Mouse (Mus musculus): ENCODE measurements at regions not wholly inside any gene's neighbourhood (a gene's known extent, or its start where the extent isn't known, plus 50 kb on each side); places are given as distances from the start of the nearest gene placed in this dataset.

DNA sequence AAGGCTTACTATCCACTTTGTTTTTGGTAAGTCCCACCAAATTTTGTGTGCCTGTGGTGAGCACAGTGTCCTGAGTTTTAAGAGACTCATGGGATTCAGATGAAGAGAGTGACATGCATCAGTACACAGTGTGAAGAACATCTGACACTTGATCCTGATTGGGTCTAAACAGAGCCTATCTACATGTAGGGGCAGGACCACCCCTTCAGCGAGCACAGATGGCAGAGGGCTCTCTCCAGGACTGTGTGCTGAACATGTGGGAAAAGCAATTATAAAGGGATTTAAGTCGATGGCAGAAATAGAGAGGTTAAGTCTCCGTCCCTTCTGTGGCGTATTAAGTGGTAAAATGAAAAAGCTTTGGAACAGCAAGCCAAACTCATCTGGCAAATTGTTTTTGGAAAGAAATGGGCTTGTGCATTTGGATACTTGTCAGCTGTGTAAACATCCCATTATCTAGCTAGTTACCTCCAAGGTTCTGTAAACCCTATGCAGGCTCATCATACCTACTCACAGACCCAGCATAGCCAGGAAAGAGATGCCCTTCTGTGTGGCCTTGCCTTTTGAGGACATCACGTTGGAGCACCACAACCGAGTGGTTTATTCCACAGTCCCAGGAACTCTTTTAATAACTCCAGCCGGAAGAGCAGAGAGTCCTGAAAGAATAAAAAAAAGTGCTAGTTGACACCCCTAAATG, 381.3 kb upstream of the Cdh11 start:
- WGBS: 77% methylated on average over 7 of the region's 7 CpGs
- Histone ChIP-seq H3K27me3 (replicated peaks; ENCODE audit: control insufficient read depth, insufficient read depth, low read length) (no peaks in the 10 kb centered on the region), H3K4me1 (replicated peaks; ENCODE audit: control insufficient read depth, insufficient read depth, low read length) (no peaks in the 10 kb centered on the region), H3K36me3 (ENCODE audit: control insufficient read depth, insufficient read depth) (no peaks in the 10 kb centered on the region), H3K4me2 (replicated peaks; ENCODE audit: low read depth) (no peak overlapping the region), H3K9ac (ENCODE audit: low read depth, low read length) (no peak overlapping the region), H3K27ac (ENCODE audit: low read depth, low read length) (no peak overlapping the region), H3K9me3 (ENCODE audit: control insufficient read depth) (no peaks in the 10 kb centered on the region), H3K4me3 (ENCODE audit: low read depth, low read length) (no peak overlapping the region)
- no peak for TF ChIP-seq CTCF (IDR thresholded peaks at IDR 0.05; ENCODE audit: low read depth)
- no peak for ATAC-seq

DNA sequence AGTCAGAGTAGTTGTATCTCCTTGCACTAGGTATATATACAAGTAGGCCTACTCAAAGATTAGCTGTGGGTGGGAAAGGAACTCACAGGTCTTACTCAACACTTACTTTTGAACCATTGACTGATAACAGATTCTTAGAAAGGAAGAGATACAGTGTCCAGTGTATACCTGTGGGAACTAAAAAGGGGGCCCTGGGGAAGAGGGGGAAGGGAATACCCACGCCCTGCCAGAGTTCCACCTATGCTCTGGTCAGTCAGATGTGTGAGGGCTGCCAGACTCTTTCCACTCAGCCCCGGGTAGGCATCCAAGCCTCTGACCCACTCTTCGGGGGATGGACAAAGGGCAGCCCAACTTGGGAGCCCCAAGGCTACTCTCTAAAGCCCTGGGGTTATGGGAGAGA, 387.9 kb upstream of the Cdh11 start:
- H3K36me3 ChIP-seq (ENCODE audit: control insufficient read depth, insufficient read depth): no peaks in the 10 kb centered on the region
- H3K27me3 ChIP-seq (replicated peaks; ENCODE audit: control insufficient read depth, insufficient read depth, low read length): no peaks in the 10 kb centered on the region
- H3K9me3 ChIP-seq (ENCODE audit: control insufficient read depth): no peaks in the 10 kb centered on the region
- H3K4me1 ChIP-seq (replicated peaks; ENCODE audit: control insufficient read depth, insufficient read depth, low read length): no peaks in the 10 kb centered on the region
- ATAC-seq: no peak; the same call in 1 of the 2 replicates
- WGBS: 66% methylated on average over 3 of the region's 3 CpGs
- no peak overlapping the region for H3K4me2 ChIP-seq (replicated peaks; ENCODE audit: low read depth)
- no peak for TF ChIP-seq CTCF (IDR thresholded peaks at IDR 0.05; ENCODE audit: low read depth)
- no peak overlapping the region for H3K9ac ChIP-seq (ENCODE audit: low read depth, low read length)
- H3K27ac ChIP-seq (ENCODE audit: low read depth, low read length): no peak overlapping the region
- no peak overlapping the region for H3K4me3 ChIP-seq (ENCODE audit: low read depth, low read length)

DNA sequence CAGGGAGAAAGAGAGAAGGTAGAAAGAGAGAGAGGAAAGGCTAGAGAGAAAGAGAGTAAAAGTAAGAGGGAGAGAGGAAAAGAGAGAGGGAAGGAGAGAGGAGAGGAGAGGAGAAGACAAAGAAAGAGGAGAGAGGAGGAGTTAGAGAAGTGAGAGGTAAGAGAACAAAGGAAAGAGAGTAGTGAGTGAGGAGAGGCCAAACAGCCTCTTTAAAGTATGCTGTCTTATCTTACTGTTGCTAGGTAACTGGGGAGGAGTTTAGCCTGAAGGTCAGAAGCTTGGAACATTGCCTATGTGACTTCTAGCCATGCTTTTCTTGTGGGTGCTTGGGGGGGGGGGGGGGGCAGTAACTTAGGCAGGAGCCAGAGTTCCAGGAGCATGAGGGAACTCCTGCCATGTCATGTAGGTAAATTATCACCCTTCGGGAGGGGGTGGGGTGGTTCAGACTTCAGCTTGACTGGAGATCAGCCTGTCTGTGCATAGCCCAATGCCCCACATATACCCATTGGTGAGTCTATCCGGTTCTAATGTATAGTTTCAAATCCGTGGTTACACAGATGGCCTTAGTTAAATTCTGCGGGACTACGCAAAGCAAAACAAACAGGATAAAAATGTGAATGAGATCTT, 388.5 kb upstream of the Cdh11 start:
- H3K4me2 ChIP-seq (replicated peaks; ENCODE audit: low read depth): no peak overlapping the region
- 59% methylated on average over 5 of the region's 5 CpGs for WGBS
- no peaks in the 10 kb centered on the region for H3K27me3 ChIP-seq (replicated peaks; ENCODE audit: control insufficient read depth, insufficient read depth, low read length)
- ATAC-seq: 0 out of 2 replicates have a peak, but pooled peaks have one; percentile 36
- H3K9me3 ChIP-seq (ENCODE audit: control insufficient read depth): no peaks in the 10 kb centered on the region
- H3K4me1 ChIP-seq (replicated peaks; ENCODE audit: control insufficient read depth, insufficient read depth, low read length): no peaks in the 10 kb centered on the region
- no peaks in the 10 kb centered on the region for H3K36me3 ChIP-seq (ENCODE audit: control insufficient read depth, insufficient read depth)
- no peak for TF ChIP-seq CTCF (IDR thresholded peaks at IDR 0.05; ENCODE audit: low read depth)
- H3K27ac ChIP-seq (ENCODE audit: low read depth, low read length): no peak overlapping the region
- no peak overlapping the region for H3K9ac ChIP-seq (ENCODE audit: low read depth, low read length)
- no peak overlapping the region for H3K4me3 ChIP-seq (ENCODE audit: low read depth, low read length)

DNA sequence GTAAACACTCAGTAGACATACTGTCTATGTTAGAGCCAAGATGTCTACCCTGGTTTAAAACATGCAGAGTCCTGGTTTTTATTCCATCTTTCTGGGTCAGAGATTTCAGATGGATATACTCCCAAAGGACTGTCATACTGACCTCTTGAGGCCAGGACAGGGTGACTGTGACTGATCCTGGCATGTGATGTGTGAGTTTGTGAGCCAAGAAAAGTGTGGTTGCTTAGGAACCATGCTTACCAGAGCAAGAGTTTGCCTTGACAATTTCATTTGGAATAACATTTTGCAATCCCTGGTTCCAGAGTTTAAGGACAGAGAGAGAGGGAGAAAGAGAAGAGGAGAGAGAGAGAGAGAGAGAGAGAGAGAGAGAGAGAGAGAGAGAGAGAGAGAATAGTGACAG, 395.2 kb upstream of the Cdh11 start:
- Histone ChIP-seq H3K9me3 (ENCODE audit: control insufficient read depth) (no peaks in the 10 kb centered on the region), H3K9ac (ENCODE audit: low read depth, low read length) (no peak overlapping the region), H3K36me3 (ENCODE audit: control insufficient read depth, insufficient read depth) (no peaks in the 10 kb centered on the region), H3K27me3 (replicated peaks; ENCODE audit: control insufficient read depth, insufficient read depth, low read length) (no peaks in the 10 kb centered on the region), H3K4me1 (replicated peaks; ENCODE audit: control insufficient read depth, insufficient read depth, low read length) (no peaks in the 10 kb centered on the region), H3K4me3 (ENCODE audit: low read depth, low read length) (no peak overlapping the region), H3K27ac (ENCODE audit: low read depth, low read length) (no peak overlapping the region), H3K4me2 (replicated peaks; ENCODE audit: low read depth) (no peak overlapping the region)
- no peak for TF ChIP-seq CTCF (IDR thresholded peaks at IDR 0.05; ENCODE audit: low read depth)
- ATAC-seq: no peak

DNA sequence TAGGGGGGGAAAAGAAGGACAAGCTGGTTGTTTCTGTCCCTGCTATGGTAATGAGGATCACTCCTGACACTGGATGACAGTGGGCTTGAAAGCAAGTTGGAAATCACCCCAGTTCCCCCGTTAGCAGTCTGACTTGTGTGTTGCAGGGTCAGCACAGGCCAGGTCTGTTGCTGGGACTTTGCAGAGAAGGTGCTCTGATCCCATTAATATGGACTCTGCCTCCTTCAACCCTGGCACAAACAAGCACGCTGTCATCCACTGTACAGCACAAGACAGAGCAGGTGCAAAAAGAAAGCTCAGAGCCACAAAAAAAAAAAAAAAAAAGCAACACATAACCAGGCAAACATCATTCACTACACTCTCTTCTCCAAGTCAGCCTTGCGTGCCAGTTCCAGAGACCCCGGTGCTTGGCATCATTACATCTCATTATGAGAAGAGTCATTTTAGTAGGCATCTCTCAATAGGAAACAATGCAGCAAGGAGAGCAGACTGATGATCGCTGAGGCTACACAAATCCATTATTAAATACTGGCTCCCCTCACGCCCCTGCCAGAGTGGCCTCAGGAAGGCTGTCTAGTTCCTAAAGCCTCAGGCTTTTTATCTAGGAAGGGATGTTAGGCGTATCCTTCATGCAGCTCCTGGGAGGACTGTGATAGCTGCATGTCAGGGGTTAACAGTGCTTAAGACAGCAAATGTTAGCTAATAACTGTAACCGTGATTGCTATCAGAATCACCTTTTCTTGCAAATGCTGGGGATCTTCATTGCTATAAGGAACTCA, 403.5 kb upstream of the Cdh11 start:
- Histone ChIP-seq H3K4me3 (ENCODE audit: low read depth, low read length) (no peak overlapping the region), H3K4me2 (replicated peaks; ENCODE audit: low read depth) (no peak overlapping the region), H3K4me1 (replicated peaks; ENCODE audit: control insufficient read depth, insufficient read depth, low read length) (no peaks in the 10 kb centered on the region), H3K36me3 (ENCODE audit: control insufficient read depth, insufficient read depth) (no peaks in the 10 kb centered on the region), H3K9ac (ENCODE audit: low read depth, low read length) (no peak overlapping the region), H3K27me3 (replicated peaks; ENCODE audit: control insufficient read depth, insufficient read depth, low read length) (no peaks in the 10 kb centered on the region), H3K9me3 (ENCODE audit: control insufficient read depth) (no peaks in the 10 kb centered on the region), H3K27ac (ENCODE audit: low read depth, low read length) (no peak overlapping the region)
- ATAC-seq: no peak
- TF ChIP-seq CTCF (IDR thresholded peaks at IDR 0.05; ENCODE audit: low read depth): no peak
- 74% methylated on average over 8 of the region's 8 CpGs for WGBS

DNA sequence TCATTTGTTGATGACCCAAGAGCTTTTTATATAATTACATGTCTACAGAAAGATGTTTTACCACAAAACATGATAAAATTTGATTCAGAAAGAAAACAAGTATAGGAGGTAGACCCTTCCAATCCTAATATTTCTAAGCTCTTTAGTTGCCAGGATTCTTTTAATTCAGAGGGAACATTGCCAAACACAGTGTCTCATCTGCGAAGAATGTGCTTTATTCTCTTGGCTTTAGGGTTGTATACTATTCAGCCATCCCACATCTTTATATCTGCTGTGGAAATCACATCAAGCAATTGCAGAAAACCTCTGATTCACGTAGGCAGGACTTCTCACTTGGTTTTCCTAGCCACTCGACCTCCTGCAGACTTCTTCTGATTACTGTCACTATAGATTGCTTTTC, 412.8 kb upstream of the Cdh11 start:
- H3K36me3 ChIP-seq (ENCODE audit: control insufficient read depth, insufficient read depth): no peaks in the 10 kb centered on the region
- no peak for TF ChIP-seq CTCF (IDR thresholded peaks at IDR 0.05; ENCODE audit: low read depth)
- 47% methylated on average over 3 of the region's 3 CpGs for WGBS
- H3K27me3 ChIP-seq (replicated peaks; ENCODE audit: control insufficient read depth, insufficient read depth, low read length): no peaks in the 10 kb centered on the region
- no peak overlapping the region for H3K4me3 ChIP-seq (ENCODE audit: low read depth, low read length)
- H3K4me1 ChIP-seq (replicated peaks; ENCODE audit: control insufficient read depth, insufficient read depth, low read length): no peaks in the 10 kb centered on the region
- H3K9me3 ChIP-seq (ENCODE audit: control insufficient read depth): no peaks in the 10 kb centered on the region
- no peak for ATAC-seq
- no peak overlapping the region for H3K9ac ChIP-seq (ENCODE audit: low read depth, low read length)
- H3K4me2 ChIP-seq (replicated peaks; ENCODE audit: low read depth): no peak overlapping the region
- no peak overlapping the region for H3K27ac ChIP-seq (ENCODE audit: low read depth, low read length)

All from intestine, postnatal 0 days (tissue).